Mouse (Mus musculus) hindbrain, embryonic 15.5 days (tissue): ENCODE data around the gene Ms4a1. TPM values are rescaled to one million over a fixed set of nuclear protein-coding genes. Genes with fewer than 3 reads are reported as not detected.
"Not testable (repeated sequence)": the region's sequence is repeated elsewhere in the genome, so short reads cannot be mapped to it uniquely, and the experiment has no call there.

Source experiments
- ATAC-seq: fragments of 200-750 bp; cut with Nextera tagmentation; 2 replicates; pipeline ENCODE4 v1.8.0; 2017; ENCODE audit warnings: low read depth, moderate number of reproducible peaks, moderate TSS enrichment; ENCODE audit not compliant: low FRiP score
- H3K27ac ChIP-seq: fragments of 300-500 bp; sonication (generic); replicated peaks from 2 replicates; pipeline ENCODE4 v1.5.1; 2015; ENCODE audit warnings: mild to moderate bottlenecking, inconsistent platforms
- H3K27me3 ChIP-seq: fragments of 300-500 bp; sonication (generic); 2 replicates; pipeline ENCODE4 v1.6.1; 2015; ENCODE audit warnings: control low read depth, inconsistent platforms
- H3K36me3 ChIP-seq: fragments of 300-500 bp; sonication (generic); 2 replicates; pipeline ENCODE4 v1.6.1; 2015; ENCODE audit warnings: control low read depth, inconsistent platforms
- H3K4me1 ChIP-seq: fragments of 300-500 bp; sonication (generic); replicated peaks from 2 replicates; pipeline ENCODE4 v1.6.1; 2015; ENCODE audit warnings: control low read depth, inconsistent platforms
- H3K4me2 ChIP-seq: fragments of 300-500 bp; sonication (generic); 2 replicates; pipeline ENCODE4 v1.6.1; 2015; ENCODE audit warnings: moderate library complexity, mild to moderate bottlenecking, inconsistent platforms
- H3K4me3 ChIP-seq: fragments of 300-500 bp; sonication (generic); 2 replicates; pipeline ENCODE4 v1.5.1; 2015; ENCODE audit warnings: mild to moderate bottlenecking, inconsistent platforms
- H3K9ac ChIP-seq: fragments of 300-500 bp; sonication (generic); 2 replicates; pipeline ENCODE4 v1.6.1; 2015; ENCODE audit warnings: inconsistent platforms
- H3K9me3 ChIP-seq: fragments of 300-500 bp; sonication (generic); 2 replicates; pipeline ENCODE4 v1.6.1; 2016; ENCODE audit warnings: control low read depth, inconsistent platforms
- WGBS: fragments of 180-500 bp; shearing (Covaris S2); methylation state at CpG from one replicate; pipeline ENCODE4 v1.1.7; 2015; 5-methylcytosine and 5-hydroxymethylcytosine counted together
- polyA plus RNA-seq: library from polyadenylated mRNA; unstranded; fragments of >200 nt; fragmentation: Nextera tagmentation; extraction: Ambion mirVana; gene quantifications from 2 replicates; pipeline ENCODE4 v1.2.1, GENCODE M21; 2015

Ms4a1 gene
- polyA plus RNA-seq, 1 experiment from 2014 or later = not detected

- Histone ChIP-seq H3K9ac (no peak overlapping the region), H3K4me1 (no peaks in the 10 kb centered on the region), H3K36me3 (no peaks in the 10 kb centered on the region), H3K27me3 (no peaks in the 10 kb centered on the region), H3K9me3 (no peaks in the 10 kb centered on the region), H3K4me2 (no peak overlapping the region), H3K4me3 (no peak overlapping the region), H3K27ac (no peak overlapping the region)
- WGBS = 87% methylated on average over 3 of the region's 3 CpGs
- ATAC-seq = no peak
Observed at GRCm38 (mm10) chr19:11263549-11263948, 2.5 kb downstream of the Ms4a1 start.

- not testable (repeated sequence) for H3K27me3 ChIP-seq, H3K27ac ChIP-seq, H3K9ac ChIP-seq, H3K9me3 ChIP-seq, H3K4me2 ChIP-seq, H3K4me1 ChIP-seq, H3K4me3 ChIP-seq, H3K36me3 ChIP-seq, ATAC-seq
- WGBS = 74% methylated on average over 4 of the region's 4 CpGs
Observed at GRCm38 (mm10) chr19:11262932-11263331, 3.1 kb downstream of the Ms4a1 start.

- 89% methylated on average over 2 of the region's 2 CpGs for WGBS
- H3K4me3 ChIP-seq = no peak overlapping the region
- no peaks in the 10 kb centered on the region for H3K36me3 ChIP-seq
- no peaks in the 10 kb centered on the region for H3K9me3 ChIP-seq
- no peak overlapping the region for H3K9ac ChIP-seq
- H3K27ac ChIP-seq = no peak overlapping the region
- H3K4me2 ChIP-seq = no peak overlapping the region
- H3K4me1 ChIP-seq = no peaks in the 10 kb centered on the region
- no peak for ATAC-seq
- no peaks in the 10 kb centered on the region for H3K27me3 ChIP-seq
Observed at GRCm38 (mm10) chr19:11261522-11261921, 4.5 kb downstream of the Ms4a1 start.

GRCm38 (mm10) chr19:11244230-11244629 is 21.8 kb downstream of the Ms4a1 start:
- no peak overlapping the region for H3K9ac ChIP-seq
- no peaks in the 10 kb centered on the region for H3K9me3 ChIP-seq
- no peaks in the 10 kb centered on the region for H3K27me3 ChIP-seq
- no peak for ATAC-seq
- H3K4me3 ChIP-seq = no peak overlapping the region
- H3K4me2 ChIP-seq = no peak overlapping the region
- no peak overlapping the region for H3K27ac ChIP-seq
- H3K4me1 ChIP-seq = no peaks in the 10 kb centered on the region
- H3K36me3 ChIP-seq = no peaks in the 10 kb centered on the region

- Histone ChIP-seq H3K36me3 (no peaks in the 10 kb centered on the region), H3K9me3 (no peaks in the 10 kb centered on the region), H3K27me3 (no peaks in the 10 kb centered on the region), H3K27ac (no peak overlapping the region), H3K9ac (no peak overlapping the region), H3K4me1 (no peaks in the 10 kb centered on the region), H3K4me2 (no peak overlapping the region), H3K4me3 (no peak overlapping the region)
- ATAC-seq = peak; percentile 85
- 55% methylated on average over 5 of the region's 5 CpGs for WGBS
Observed at GRCm38 (mm10) chr19:11242560-11242959, 23.5 kb downstream of the Ms4a1 start.

- no peaks in the 10 kb centered on the region for H3K27me3 ChIP-seq
- no peak for ATAC-seq
- H3K27ac ChIP-seq = no peak overlapping the region
- H3K4me3 ChIP-seq = no peak overlapping the region
- H3K9ac ChIP-seq = no peak overlapping the region
- H3K36me3 ChIP-seq = no peaks in the 10 kb centered on the region
- H3K9me3 ChIP-seq = no peaks in the 10 kb centered on the region
- no peaks in the 10 kb centered on the region for H3K4me1 ChIP-seq
- H3K4me2 ChIP-seq = no peak overlapping the region
Observed at GRCm38 (mm10) chr19:11235820-11236219, 30.2 kb downstream of the Ms4a1 start.

- H3K9ac ChIP-seq = no peak overlapping the region
- H3K9me3 ChIP-seq = no peaks in the 10 kb centered on the region
- ATAC-seq = no peak
- H3K27ac ChIP-seq = no peak overlapping the region
- no peaks in the 10 kb centered on the region for H3K4me1 ChIP-seq
- WGBS = 77% methylated on average over 5 of the region's 5 CpGs
- no peak overlapping the region for H3K4me3 ChIP-seq
- H3K27me3 ChIP-seq = no peaks in the 10 kb centered on the region
- H3K4me2 ChIP-seq = no peak overlapping the region
- H3K36me3 ChIP-seq = no peaks in the 10 kb centered on the region
Observed at GRCm38 (mm10) chr19:11234921-11235735, 30.9 kb downstream of the Ms4a1 start.

GRCm38 (mm10) chr19:11234244-11234643 is 31.8 kb downstream of the Ms4a1 start:
- Histone ChIP-seq H3K4me2 (no peak overlapping the region), H3K4me3 (no peak overlapping the region), H3K9me3 (no peaks in the 10 kb centered on the region), H3K9ac (no peak overlapping the region), H3K4me1 (no peaks in the 10 kb centered on the region), H3K27ac (no peak overlapping the region), H3K27me3 (no peaks in the 10 kb centered on the region), H3K36me3 (no peaks in the 10 kb centered on the region)
- ATAC-seq = no peak
- 79% methylated on average over 5 of the region's 5 CpGs for WGBS

- H3K9ac ChIP-seq = no peak within 1 kb of the TSS
- no peaks in the 10 kb centered on the region for H3K36me3 ChIP-seq
- H3K27ac ChIP-seq = no peak within 1 kb of the TSS
- no peak for ATAC-seq
- 78% methylated on average over 5 of the region's 5 CpGs for WGBS
- no peak within 1 kb of the TSS for H3K4me3 ChIP-seq
- H3K4me2 ChIP-seq = no peak within 1 kb of the TSS
- no peaks in the 10 kb centered on the region for H3K27me3 ChIP-seq
- no peaks in the 10 kb centered on the region for H3K9me3 ChIP-seq
- no peaks in the 10 kb centered on the region for H3K4me1 ChIP-seq
Observed at GRCm38 (mm10) chr19:11232348-11232747, 33.7 kb downstream of the Ms4a1 start, which contains the start of gene Ms4a12. TSS of gene Ms4a12 (minus strand) at chr19:11232448.

Other genes starting within 250 kb of the Ms4a1 start
- gene Ms4a18, start 248.2 kb downstream of the Ms4a1 start, polyA plus RNA-seq = not detected in 2 replicates
- not detected in 2 replicates for gene Ms4a8a, start 185.1 kb downstream of the Ms4a1 start, polyA plus RNA-seq
- gene 1700017D01Rik, start 135.4 kb downstream of the Ms4a1 start, polyA plus RNA-seq = not detected in 2 replicates
- not detected in 2 replicates for gene 1700025F22Rik, start 100.9 kb downstream of the Ms4a1 start, polyA plus RNA-seq
- not detected in 2 replicates for gene Ms4a13, start 69.5 kb downstream of the Ms4a1 start, polyA plus RNA-seq
- not detected in 2 replicates for gene Ms4a12, start 33.8 kb downstream of the Ms4a1 start, polyA plus RNA-seq
- gene Ms4a5, start 17.6 kb upstream of the Ms4a1 start, polyA plus RNA-seq = not detected in 2 replicates
- gene Ms4a14, start 48.2 kb upstream of the Ms4a1 start, polyA plus RNA-seq = 0.09 TPM in 1 of 2 replicates, not detected in the other
- 4.0 and 4.4 TPM in 2 replicates for gene Ms4a7, start 69.9 kb upstream of the Ms4a1 start, polyA plus RNA-seq
- 2.3 and 3.0 TPM in 2 replicates for gene Ms4a4a, start 109.3 kb upstream of the Ms4a1 start, polyA plus RNA-seq
- 2.1 TPM in 1 of 2 replicates, not detected in the other for gene Ms4a4c, start 138.5 kb upstream of the Ms4a1 start, polyA plus RNA-seq
- 0.09 TPM in 1 of 2 replicates, not detected in the other for gene Ms4a4b, start 177.3 kb upstream of the Ms4a1 start, polyA plus RNA-seq
- 1.6 and 4.5 TPM in 2 replicates for gene Ms4a6c, start 203.1 kb upstream of the Ms4a1 start, polyA plus RNA-seq
- gene Gm8369, start 219.7 kb upstream of the Ms4a1 start, polyA plus RNA-seq = 0.31 TPM in 1 of 2 replicates, not detected in the other